Comparison of ENCODE assay signal across 9 mouse cellular contexts in genomic region chr1:155210011-155210763, GRCm38 (mm10). TPM values are rescaled to one million over a fixed set of nuclear protein-coding genes. Genes with fewer than 3 reads are reported as not detected.
DNase-seq lines count a peak whose midpoint lies in the region; ATAC-seq and TF ChIP-seq lines count a peak whose summit lies in the region.
"Had no signal": no experiment of that assay in that cellular context is flagged by ENCODE, and none has a peak within 500 bp of the region (broad histone marks: within the 10 kb centered on the region; RNA-seq: fewer than 3 reads in every experiment).

No protein-coding gene starts in this region.

- no peak overlapping the region for H3K9ac ChIP-seq in heart, embryonic 12.5 days
- H3K9ac ChIP-seq in hindbrain, postnatal 0 days (replicated peaks; ENCODE audit: low read length), result 0 out of 2 replicates have a peak overlapping the region, but pooled peaks have one; percentile 9
- H3K9ac ChIP-seq: limb, embryonic 15.5 days had no signal

- H3K4me1 ChIP-seq in heart, embryonic 12.5 days (replicated peaks), result peaks cover 71% of the 10 kb centered on the region
- peaks cover 42% of the 10 kb centered on the region for H3K4me1 ChIP-seq in hindbrain, postnatal 0 days (ENCODE audit: insufficient read depth, low read length)

- no peak for TF ChIP-seq CTCF in hindbrain, postnatal 0 days (IDR thresholded peaks at IDR 0.05; ENCODE audit: low read depth)

- no peaks in the 10 kb centered on the region for H3K9me3 ChIP-seq in heart, embryonic 12.5 days (replicated peaks)
- H3K9me3 ChIP-seq in hindbrain, postnatal 0 days (ENCODE audit: low read length), result no peaks in the 10 kb centered on the region
- H3K9me3 ChIP-seq: limb, embryonic 15.5 days had no signal

- peaks cover 12% of the 10 kb centered on the region for H3K36me3 ChIP-seq in heart, embryonic 12.5 days
- no peaks in the 10 kb centered on the region; the same call in 1 of the 2 replicates for H3K36me3 ChIP-seq in hindbrain, postnatal 0 days (ENCODE audit: insufficient read depth, low read length)

- peak; percentile 60 to 82 for DNase-seq in heart, adult 18-20 months
- DNase-seq in cerebellum, adult 18-20 months, result peak; percentile 72
- peak; percentile 70 for DNase-seq in gastrocnemius, postnatal 10 days
- peak; percentile 83 for DNase-seq in hindbrain, postnatal 0 days (ENCODE audit: low spot score)
- DNase-seq in adipocyte (ENCODE audit: low spot score), result no peak
- DNase-seq in layer of hippocampus, adult 8-10 months (ENCODE audit: low spot score in 2 of 2), result no peak
- DNase-seq in spleen, postnatal 36 days (ENCODE audit: low spot score in 2 of 2), result no peak

- no peak for ATAC-seq in heart, embryonic 12.5 days (ENCODE audit: insufficient number of reproducible peaks, low FRiP score)
- peak; percentile 75 for ATAC-seq in hindbrain, postnatal 0 days

- no peaks in the 10 kb centered on the region for H3K27me3 ChIP-seq in heart, embryonic 12.5 days (replicated peaks)
- H3K27me3 ChIP-seq in hindbrain, postnatal 0 days (ENCODE audit: insufficient read depth, low read length), result no peaks in the 10 kb centered on the region
- H3K27me3 ChIP-seq: limb, embryonic 15.5 days had no signal

- no peak overlapping the region for H3K4me3 ChIP-seq in heart, embryonic 12.5 days
- H3K4me3 ChIP-seq in hindbrain, postnatal 0 days (ENCODE audit: low read length), result no peak overlapping the region
- H3K4me3 ChIP-seq: limb, embryonic 15.5 days had no signal

- no peak overlapping the region for H3K4me2 ChIP-seq in heart, embryonic 12.5 days
- no peak overlapping the region for H3K4me2 ChIP-seq in hindbrain, postnatal 0 days (ENCODE audit: low read depth, low read length)
- H3K4me2 ChIP-seq: limb, embryonic 15.5 days had no signal

- no peak overlapping the region for H3K27ac ChIP-seq in heart, embryonic 12.5 days (ENCODE audit: poor library complexity, severe bottlenecking)
- peak overlapping the region; percentile 65; the same call in 1 of the 2 replicates for H3K27ac ChIP-seq in hindbrain, postnatal 0 days
- H3K27ac ChIP-seq: limb, embryonic 15.5 days had no signal

- 74% methylated on average over 11 of the region's 11 CpGs for WGBS in heart, embryonic 12.5 days
- WGBS in hindbrain, postnatal 0 days, result 37% methylated on average over 11 of the region's 11 CpGs

RNA-seq across cellular contexts. Expression of gene BC034090, which starts 34.1 kb away (rescaled TPM):
- 10 to 100 TPM; 28.5 to 31.8 TPM for total RNA-seq in heart, adult 18-20 months (2021)
- polyA plus RNA-seq in heart, embryonic 12.5 days (2016; fragmentation: Nextera tagmentation; extraction: Ambion mirVana), result 9.0 and 9.6 TPM in 2 replicates
- 10 to 100 TPM in 1 of 2 experiments, 1 to 10 TPM in 1; 3.8 to 10.3 TPM for total RNA-seq in gastrocnemius, postnatal 10 days (2021)
- 16.1 and 18.8 TPM in 2 replicates for total RNA-seq in hindbrain, postnatal 0 days (2014; rRNA removed)
- 3.6 and 3.7 TPM in 2 replicates for polyA plus RNA-seq in hindbrain, postnatal 0 days (2015; fragmentation: Nextera tagmentation; extraction: Ambion mirVana)
- total RNA-seq in layer of hippocampus, adult 8-10 months (2022), result 10 to 100 TPM in 1 of 4 experiments, 1 to 10 TPM in 3; 6.8 to 10.1 (median 8.1) TPM

RNA-seq across cellular contexts. Expression of gene Stx6, which starts 51.7 kb away (rescaled TPM):
- total RNA-seq in heart, adult 18-20 months (2021), result 10 to 100 TPM; 17.5 to 20.2 TPM
- 62.1 and 69.5 TPM in 2 replicates for polyA plus RNA-seq in heart, embryonic 12.5 days (2016; fragmentation: Nextera tagmentation; extraction: Ambion mirVana)
- 10 to 100 TPM; 26.8 to 27.4 TPM for total RNA-seq in gastrocnemius, postnatal 10 days (2021)
- total RNA-seq in hindbrain, postnatal 0 days (2014; rRNA removed), result 77.1 and 84.2 TPM in 2 replicates
- 81.2 and 82.2 TPM in 2 replicates for polyA plus RNA-seq in hindbrain, postnatal 0 days (2015; fragmentation: Nextera tagmentation; extraction: Ambion mirVana)
- 100 to 1,000 TPM; 102 to 126 (median 112) TPM for total RNA-seq in layer of hippocampus, adult 8-10 months (2022)

Comparison
In these comparisons a context has a peak if more than half of its experiments do, and no peak if none do; other contexts are left out.
1. DNase-seq: peak in heart, adult 18-20 months (2 of 2), cerebellum, adult 18-20 months (2 of 2), gastrocnemius, postnatal 10 days (single experiment) and hindbrain, postnatal 0 days (single experiment); none in adipocyte (single experiment), layer of hippocampus, adult 8-10 months (0 of 2) and spleen, postnatal 36 days (0 of 2).